Mouse (Mus musculus): ENCODE measurements around the gene Gm9732.
"Not testable (repeated sequence)": the region's sequence is repeated elsewhere in the genome, so short reads cannot be mapped to it uniquely, and the experiment has no call there.

The Gm9732 gene

DNA sequence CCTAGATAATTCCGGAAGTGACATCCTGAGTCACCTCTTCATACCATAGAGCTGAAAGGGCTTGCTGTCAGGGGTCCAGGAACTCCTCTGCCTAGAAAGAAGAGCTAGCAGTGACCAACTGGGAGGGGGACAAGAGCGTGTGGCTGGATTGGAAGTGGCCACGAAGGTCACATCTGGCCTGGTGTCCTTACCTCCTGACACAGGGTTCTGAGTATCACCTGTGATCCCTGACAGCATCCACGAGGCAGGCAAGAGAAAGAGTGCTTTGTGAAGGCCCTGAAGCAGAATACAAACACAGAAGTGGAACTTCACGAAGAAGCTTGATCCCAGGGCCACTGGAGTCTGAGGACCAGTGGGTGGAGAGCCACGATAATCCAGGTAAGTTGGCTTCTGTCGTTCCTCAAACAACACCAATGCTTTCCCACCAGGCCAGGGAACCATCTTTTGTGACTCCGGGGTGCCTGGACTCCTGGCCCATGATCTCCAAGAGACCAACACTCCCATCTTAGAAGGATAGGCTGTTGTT, at the start of gene Gm9732:
TSS of gene Gm9732 (plus strand) at position 51 of the 526 bp plus-strand sequence.
- DNase-seq: not testable (repeated sequence)

DNA sequence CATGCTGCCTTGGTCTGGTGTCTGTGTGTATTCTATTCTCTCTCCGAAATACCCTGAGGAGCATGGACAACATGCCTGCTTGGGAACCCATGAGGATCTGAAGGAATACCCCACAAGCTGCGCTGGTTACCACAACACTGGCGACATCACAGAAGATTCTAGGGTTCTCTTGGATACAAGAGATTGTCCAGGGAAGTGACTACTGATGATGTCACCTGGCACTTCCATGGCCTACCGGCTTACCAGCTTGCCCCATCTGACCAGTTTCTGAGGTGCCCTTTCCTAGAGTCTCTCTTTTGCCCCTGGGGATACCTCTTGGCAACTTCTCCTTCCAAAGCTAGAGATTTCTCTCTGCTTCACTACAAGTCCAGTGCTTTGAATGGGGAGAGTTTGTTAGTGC, 39.6 kb upstream of the Gm9732 start, which contains the start of gene Gm8122:
TSS of gene Gm8122 (minus strand) at position 101 of the 400 bp plus-strand sequence.
- DNase-seq: not testable (repeated sequence)

DNA sequence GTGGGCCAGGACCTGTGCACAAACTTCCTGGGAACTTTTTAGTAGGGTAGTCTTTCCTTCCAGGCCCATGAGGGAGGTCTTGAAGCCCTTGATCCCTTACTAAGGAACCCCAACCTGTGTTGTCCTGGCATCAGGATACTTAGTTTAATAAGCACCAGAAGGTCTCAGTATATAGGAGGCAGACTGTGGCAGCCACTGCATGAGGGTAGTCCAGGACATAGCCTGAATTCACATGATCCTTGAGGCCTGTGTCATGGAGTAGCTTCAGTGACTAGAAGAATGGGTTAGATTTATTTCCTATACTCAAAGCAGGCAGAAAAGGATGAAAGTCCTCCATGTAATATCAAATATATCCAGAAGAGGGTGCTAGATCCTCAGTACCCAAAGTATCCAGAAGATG, 37.1 kb upstream of the Gm9732 start:
- not testable (repeated sequence) for DNase-seq

DNA sequence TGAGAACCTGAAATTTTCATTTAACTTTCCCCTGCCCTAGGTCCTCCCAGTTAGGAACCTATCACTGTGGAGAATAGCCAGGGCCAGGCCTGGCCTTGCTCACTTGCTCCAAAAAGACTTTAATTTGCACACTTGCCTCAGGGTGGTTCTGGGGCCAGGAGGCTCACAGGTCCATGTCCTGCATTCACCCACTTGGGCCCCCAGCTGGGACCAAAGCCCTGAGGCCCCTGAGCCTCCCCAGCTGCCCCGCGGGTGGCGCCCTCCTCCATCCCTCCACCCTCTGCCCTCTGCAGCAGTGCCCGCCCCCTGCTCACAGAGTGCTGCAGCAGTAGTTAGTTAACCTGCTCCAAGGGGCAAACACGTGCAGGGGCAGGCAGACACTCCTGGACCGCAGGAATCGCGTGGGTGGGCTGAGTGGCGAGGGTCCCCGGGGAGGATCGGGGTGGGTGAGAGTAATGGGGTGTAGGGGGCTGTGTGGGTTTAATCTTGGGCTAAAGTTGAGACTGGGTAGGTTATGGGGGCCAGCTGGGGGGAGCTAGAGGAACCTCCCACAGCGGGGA, 25.1 kb upstream of the Gm9732 start:
- DNase-seq: not testable (repeated sequence)

DNA sequence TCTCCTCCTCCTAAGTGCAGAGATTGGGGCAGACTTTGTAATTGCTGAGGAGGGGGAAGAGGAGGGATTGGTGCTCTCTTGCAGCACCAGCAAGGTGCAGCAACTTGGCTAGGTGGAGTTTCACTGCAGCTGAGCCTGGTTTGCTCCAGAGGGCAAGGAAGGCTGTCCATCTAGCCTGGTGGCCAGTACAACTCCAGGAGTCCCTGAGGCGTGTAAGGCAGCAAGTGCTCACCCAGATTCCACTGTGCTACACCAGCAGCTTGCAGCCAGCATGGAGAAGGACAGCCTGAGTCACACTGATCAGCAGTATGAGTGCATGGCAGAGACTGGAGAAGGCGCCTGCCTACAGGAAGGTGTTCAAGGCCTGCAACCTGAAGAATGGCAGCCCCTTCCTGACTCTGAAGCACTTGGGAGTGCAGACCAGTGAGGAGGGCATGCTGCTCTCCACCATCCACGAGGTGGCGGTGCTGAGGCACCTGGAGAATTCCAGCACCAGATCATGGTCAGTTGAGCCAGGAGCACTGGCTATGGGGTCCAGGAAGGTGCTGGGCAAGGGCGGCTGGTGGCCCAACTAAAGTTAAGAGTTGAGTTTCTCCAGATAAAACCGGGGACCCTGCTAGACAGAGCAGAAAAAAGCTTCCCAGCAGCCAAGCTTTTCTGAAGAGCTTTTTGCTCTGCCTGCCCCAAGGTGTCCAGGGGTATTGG, 24.1 kb upstream of the Gm9732 start:
- DNase-seq: not testable (repeated sequence)

DNA sequence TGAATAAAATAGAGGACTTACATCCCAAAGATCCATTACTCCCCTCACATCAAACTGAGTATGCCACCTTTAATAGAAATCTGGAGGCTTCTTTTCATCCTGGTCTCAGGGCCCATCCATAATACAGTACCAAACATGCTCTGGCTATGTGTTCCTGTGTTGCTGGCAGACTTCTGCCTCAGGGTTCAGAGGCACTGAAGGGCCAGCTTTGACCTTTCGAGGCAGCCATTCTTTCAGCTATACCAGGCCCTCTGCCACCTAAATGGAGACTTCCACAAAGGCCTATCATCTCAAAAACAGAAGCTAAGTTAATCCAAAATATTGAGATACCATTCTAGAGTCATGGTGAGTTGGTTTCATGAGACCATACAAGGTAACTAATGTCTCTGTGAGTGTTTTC, 18.3 kb upstream of the Gm9732 start:
- not testable (repeated sequence) for DNase-seq

DNA sequence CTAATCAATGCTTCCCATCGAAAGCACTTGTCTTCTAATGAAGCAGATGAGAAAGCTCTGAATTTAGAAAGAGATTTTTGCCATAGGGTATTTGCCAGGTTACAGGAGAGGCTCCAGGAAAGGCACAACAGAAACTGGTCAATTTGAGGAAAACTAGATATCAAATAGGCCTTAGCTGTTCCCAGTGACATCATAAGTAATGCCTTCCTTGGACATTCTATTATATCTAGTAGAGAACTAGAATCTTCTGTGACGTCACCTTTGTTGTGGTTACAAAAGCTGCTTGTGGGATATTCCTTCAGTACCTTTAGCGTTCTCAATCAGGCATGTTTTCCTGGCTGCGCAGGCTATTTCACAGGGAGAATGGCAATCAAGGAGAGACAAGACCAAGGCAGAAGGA, 16.5 kb upstream of the Gm9732 start, which contains the start of gene Gm8126:
TSS of gene Gm8126 (plus strand) at position 301 of the 400 bp plus-strand sequence.
- DNase-seq: not testable (repeated sequence)

DNA sequence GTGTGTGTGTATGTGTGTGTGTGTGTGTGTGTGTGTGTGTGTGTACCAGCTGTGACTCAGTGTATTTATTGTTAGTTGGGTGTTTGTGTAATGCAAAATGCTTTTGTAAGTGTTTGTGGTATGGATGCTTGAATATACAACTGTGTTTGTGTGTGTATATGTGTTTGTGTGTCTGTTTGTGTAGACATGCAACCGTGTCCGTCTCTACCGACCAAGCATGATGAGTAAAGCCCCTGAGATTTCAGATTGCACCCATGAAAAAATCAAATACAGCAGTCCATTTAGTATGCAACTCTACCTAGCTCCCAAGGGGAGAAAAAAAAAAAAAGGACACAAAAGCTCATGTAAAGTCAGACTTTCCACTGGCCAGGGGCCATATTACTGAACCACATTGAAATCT, 11.4 kb upstream of the Gm9732 start:
- not testable (repeated sequence) for DNase-seq

DNA sequence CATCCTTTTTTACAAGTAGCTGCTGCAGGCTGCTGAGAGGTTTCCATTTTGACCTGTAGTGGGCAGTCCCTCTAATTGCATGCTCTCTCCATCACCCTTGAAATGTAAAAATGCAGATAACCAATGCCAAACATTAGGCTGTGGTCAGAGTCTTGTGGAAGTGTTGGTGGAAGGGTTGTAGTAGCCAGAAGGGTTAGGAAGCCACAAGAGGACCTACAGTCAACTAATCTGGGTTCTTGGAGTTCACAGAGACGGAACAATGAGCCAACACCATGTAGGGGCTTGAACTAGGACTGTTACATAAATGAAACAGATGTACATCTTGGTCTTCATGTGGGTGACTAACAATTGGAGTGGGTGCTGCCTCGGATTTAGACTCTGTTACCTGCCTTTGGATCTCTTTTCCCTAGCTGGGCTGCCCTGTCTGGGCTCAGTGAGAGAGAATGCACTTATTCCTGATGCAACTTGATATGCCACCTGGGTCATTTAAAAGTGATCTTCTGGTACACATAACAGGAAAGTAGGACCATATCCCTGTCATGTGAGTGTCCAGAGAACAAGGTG, 6.2 kb upstream of the Gm9732 start:
- DNase-seq: not testable (repeated sequence)

DNA sequence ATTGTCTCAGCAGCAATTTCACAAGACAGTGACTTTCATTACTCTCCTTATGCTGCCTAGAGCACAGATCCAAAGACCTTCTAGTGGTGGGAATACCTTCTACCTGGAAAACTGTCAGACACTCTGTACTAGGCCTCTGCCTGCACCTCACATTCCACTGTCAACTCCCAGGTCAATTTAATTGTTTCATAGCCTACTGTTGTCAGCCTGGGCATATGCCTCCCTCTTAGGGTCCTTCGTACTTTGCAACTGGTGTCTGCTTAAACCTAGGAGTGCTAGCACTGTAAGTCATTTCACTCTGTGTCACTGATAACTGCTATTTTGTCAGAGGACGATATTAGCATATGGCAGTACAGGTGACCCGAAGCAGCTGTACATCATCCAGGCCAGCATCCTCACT, 5.6 kb upstream of the Gm9732 start:
- DNase-seq: not testable (repeated sequence)

DNA sequence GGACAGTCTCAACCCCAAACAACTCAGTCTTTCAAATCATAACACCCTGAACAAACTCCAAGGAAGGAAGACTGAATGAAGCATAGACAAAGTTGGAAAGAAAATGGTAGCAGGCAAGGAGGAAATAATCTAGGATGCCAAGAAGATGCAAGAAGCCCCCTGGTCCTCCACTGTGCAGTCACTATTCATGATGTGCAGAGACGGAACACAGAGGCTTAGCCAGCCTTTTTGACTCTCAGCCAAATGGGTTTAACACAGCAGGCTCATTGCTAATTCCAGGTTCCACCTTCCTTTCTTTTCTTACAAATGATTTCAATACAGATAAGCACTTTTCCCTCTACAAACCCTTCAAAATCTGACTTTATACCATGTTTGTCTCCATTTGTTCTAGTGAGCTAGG, 1.7 kb upstream of the Gm9732 start:
- DNase-seq: not testable (repeated sequence)

DNA sequence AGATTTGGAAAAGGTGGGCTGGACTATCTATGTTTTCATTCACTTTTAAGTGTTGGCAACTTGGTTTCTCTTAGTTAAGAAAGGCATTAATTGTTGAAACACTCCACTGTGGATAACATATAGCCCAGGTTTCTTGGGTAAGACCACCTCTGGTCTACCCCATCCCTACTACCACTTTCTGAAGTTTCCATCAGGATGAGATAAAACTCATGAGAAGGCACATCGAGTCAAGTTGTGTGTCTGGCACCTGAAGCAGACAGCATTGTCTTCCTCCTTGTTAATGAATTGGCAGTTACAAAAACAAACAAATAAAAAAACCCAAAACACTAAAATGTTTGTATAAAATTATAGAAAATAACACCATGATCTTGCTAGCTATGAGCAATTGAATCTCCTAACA, 916 bp downstream of the Gm9732 start:
- peak; percentile 6 for DNase-seq

DNA sequence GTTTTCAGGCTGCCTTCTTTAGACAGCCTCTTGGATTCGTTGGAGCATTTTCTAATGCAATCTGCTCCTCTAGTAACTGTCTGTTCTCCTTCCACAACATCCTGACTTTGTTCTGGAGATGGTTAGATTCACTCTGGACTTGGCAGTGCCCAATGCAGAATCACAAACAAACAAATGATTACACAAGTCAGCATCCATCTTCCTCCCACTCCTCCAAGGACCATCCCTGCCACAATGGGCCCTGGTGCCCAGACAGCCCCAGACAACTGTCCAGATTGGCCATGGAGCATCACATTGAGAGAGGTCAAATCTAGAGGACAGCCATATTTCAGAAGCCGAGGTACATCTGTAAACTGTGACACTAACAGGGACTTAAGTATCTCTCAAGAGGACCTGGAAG, 2.6 kb downstream of the Gm9732 start:
- DNase-seq: peak; percentile 1

DNA sequence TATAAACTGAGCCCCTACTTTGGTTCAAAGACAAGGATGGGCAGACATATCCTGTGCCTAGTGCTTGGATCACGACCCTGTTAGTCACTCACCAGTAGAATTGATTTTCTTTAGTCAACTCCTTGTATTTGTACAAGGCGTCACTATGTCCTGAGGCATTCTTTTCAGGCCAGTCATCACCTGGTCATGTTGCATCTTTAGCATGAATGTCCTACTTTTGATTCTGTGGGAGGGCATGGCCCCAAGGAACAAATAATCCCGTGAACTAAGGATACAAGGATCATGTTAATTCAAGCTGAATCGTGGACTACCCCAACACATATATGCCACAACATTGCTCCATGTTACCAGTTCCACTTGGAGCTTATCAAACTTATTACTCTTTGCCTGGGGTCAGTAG, 3.3 kb downstream of the Gm9732 start:
- DNase-seq: peak; percentile 13

DNA sequence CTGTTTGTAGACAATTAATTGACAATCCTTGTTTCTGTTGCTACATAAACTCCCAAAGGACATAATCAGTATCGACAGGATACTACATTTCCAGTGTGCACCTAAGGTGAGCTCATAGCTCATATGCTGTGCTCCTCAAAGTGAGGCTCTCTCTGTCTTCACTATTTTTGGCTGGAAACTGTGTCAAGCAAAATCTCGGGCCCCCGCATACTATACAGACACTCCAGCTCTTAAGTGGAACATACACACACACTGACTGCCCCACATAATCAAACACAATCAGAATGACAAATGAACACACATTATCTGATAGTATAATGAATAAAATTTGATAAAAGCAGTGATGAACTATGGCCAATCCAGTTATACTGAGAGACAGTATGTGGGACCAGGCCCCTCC, 3.8 kb downstream of the Gm9732 start:
- not testable (repeated sequence) for DNase-seq

DNA sequence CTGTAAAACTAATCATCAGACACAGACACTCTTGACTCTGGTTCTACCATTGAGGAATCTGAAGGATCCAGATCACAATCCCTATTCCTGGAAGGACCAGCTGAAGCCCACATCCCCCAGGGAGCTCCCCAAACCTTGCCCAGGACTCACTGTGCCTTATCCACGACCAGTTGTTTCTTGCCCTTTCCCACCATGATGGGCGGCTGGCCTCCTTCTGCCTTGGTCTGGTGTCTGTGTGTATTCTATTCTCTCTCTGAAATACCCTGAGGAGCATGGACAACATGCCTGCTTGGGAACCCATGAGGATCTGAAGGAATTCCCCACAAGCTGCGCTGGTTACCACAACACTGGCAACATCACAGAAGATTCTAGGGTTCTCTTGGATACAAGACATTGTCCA, 18.7 kb downstream of the Gm9732 start, which contains the start of gene Gm8127:
TSS of gene Gm8127 (minus strand) at position 330 of the 400 bp plus-strand sequence.
- not testable (repeated sequence) for DNase-seq

DNA sequence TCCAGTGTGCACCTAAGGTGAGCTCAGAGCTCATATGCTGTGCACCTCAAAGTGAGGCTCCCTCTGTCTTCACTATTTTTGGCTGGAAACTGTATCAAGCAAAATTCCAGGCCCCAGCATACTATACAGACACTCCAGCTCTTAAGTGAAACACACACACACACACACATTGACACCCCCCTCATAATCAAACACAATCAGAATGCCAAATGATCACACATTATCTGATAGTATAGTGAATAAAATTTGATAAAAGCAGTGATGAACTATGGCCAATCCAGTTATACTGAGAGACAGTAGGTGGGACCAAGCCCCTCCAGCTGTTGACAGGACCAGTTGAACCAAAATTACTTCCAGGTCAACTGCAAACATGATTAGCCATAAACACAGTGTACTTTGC, 44.7 kb downstream of the Gm9732 start:
- DNase-seq: not testable (repeated sequence)

DNA sequence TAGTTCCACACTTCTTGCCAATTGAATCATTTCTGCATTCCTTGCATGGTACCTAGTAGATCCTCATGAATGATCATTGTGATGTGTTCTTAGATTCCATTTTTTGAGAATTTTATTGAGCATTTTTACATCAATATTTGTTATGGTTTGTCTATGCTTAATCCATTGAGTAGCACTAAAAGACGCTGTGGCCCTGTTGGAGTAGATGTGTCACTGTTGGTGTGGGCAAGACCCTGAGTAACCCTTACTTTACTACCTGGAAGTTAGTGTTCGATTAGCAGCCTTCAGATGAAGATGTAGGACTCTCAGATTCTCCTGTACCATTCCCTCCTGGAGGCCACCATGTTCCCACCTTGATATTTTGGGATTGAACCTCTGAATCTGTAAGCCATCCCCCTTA, 53.8 kb downstream of the Gm9732 start:
- DNase-seq: peak; percentile 12

DNA sequence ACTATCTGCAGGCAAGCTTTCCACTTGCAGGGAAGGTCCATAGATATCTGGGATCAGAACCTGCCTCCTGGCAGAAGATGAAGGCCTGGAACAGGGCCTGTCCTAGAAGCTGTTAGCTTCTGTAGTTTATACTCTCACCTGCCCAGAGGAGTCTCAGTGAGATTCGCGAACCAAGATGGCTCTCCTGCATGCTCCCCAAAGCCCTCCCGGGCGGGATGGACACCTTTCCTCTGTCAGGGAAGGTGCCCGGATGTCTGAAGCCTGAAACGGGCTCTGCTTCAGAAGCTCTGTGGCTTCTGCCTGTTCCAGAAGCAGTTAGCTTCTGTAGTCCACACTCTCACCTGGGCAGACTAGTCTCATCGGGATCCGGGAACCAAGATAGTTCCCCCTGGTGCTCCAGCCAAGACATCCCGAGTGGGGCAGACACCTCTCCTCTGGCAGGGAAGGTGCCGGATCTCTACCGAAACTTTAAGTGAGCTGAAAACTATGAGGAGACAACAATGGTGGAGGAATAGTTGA, 56.6 kb downstream of the Gm9732 start:
- DNase-seq: not testable (repeated sequence)

DNA sequence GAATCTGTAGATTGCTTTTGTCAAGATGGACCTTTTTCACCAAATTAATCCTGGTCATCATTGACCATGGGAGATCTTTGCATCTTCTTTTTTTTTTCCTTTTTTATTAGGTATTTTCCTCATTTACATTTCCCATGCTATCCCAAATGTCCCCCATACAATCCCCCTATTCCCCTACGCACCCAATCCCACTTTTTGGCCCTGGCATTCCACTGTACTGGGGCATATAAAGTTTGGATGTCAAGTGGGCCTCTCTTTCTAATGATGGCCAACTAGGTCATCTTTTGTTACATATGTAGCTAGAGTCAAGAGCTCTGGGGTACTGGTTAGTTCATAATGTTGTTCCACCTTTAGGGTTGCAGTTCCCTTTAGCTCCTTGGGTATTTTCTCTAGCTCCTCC, 62.8 kb downstream of the Gm9732 start:
- not testable (repeated sequence) for DNase-seq

DNA sequence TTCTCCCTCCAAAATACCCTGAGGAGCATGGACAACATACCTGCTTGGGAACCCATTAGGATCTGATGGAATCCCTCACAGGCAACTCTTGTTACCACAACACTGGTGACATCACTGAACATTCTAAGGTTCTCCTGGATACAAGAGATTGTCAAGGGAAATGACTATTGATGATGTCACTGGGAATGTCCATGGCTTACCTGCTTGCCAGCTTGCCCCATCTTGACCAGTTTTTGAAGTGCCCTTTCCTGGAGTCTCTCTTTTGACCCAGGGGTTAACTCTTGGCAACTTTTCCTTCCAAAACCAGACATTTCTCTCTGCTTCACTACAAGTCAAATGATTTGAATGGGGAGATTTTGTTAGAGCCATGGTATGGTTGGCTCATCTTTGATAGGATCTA, 72.9 kb downstream of the Gm9732 start, which contains the start of gene 1700001F09Rik:
TSS of gene 1700001F09Rik (minus strand) at position 101 of the 400 bp plus-strand sequence.
- not testable (repeated sequence) for DNase-seq

DNA sequence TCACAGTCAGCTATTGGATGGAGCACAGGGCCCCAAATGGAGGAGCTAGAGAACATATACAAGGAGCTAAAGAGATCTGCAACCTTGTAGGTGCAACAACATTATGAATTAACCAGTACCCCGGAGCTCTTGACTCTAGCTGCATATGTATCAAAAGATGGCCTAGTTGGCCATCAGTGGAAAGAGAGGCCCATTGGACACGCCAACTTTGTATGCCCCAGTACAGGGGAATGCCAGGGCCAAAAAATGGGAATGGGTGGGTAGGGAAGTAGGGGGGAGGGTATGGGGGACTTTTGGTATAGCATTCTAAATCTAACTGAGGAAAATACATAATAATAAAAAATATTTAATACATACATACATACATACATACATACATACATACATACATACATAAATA, 78.1 kb downstream of the Gm9732 start:
- DNase-seq: not testable (repeated sequence)

Data from lung, postnatal 36 days (tissue).